In genomic region chr3:6083855-6084254, GRCm38 (mm10) we compare ENCODE assay signal across 28 mouse cellular contexts.
DNase-seq lines count a peak whose midpoint lies in the region; ATAC-seq and TF ChIP-seq lines count a peak whose summit lies in the region.
"Had no signal": no experiment of that assay in that cellular context is flagged by ENCODE, and none has a peak within 500 bp of the region (broad histone marks: within the 10 kb centered on the region; RNA-seq: fewer than 3 reads in every experiment).

No protein-coding gene starts in this region.

- H3K9ac ChIP-seq in embryonic facial prominence, embryonic 14.5 days (ENCODE audit: low read depth, low read length) = no peak overlapping the region
- H3K9ac ChIP-seq in midbrain, embryonic 12.5 days (replicated peaks) = no peak overlapping the region
- H3K9ac ChIP-seq in midbrain, postnatal 0 days (replicated peaks; ENCODE audit: low read length, poor library complexity, severe bottlenecking) = no peak overlapping the region
- H3K9ac ChIP-seq: embryonic facial prominence, embryonic 12.5 days; embryonic facial prominence, embryonic 15.5 days; forebrain, embryonic 12.5 days had no signal

- H3K4me3 ChIP-seq in embryonic facial prominence, embryonic 14.5 days (ENCODE audit: low read depth, low read length) = no peak overlapping the region
- H3K4me3 ChIP-seq in embryonic facial prominence, embryonic 10.5 days = no peak overlapping the region
- no peak overlapping the region for H3K4me3 ChIP-seq in midbrain, embryonic 12.5 days
- no peak overlapping the region for H3K4me3 ChIP-seq in midbrain, postnatal 0 days (ENCODE audit: low read depth, low read length)
- H3K4me3 ChIP-seq: embryonic facial prominence, embryonic 12.5 days; embryonic facial prominence, embryonic 15.5 days; erythroblast, embryonic 14.5 days; forebrain, embryonic 10.5 days; forebrain, embryonic 12.5 days had no signal

- H3K36me3 ChIP-seq in embryonic facial prominence, embryonic 14.5 days (ENCODE audit: control insufficient read depth, insufficient read depth, low read length) = no peaks in the 10 kb centered on the region
- no peaks in the 10 kb centered on the region for H3K36me3 ChIP-seq in embryonic facial prominence, embryonic 10.5 days (replicated peaks)
- H3K36me3 ChIP-seq in midbrain, embryonic 12.5 days = no peaks in the 10 kb centered on the region
- H3K36me3 ChIP-seq in midbrain, postnatal 0 days (ENCODE audit: insufficient read depth, low read length) = no peaks in the 10 kb centered on the region
- H3K36me3 ChIP-seq: embryonic facial prominence, embryonic 12.5 days; embryonic facial prominence, embryonic 15.5 days; forebrain, embryonic 10.5 days; forebrain, embryonic 12.5 days; G1E had no signal

- DNase-seq in embryonic facial prominence, embryonic 14.5 days (ENCODE audit: low spot score) = peak; percentile 19
- DNase-seq in embryonic facial prominence, embryonic 10.5 days (ENCODE audit: low spot score) = no peak
- DNase-seq in midbrain, postnatal 0 days (ENCODE audit: low spot score) = no peak
- peak; percentile 17 for DNase-seq in brain, embryonic 14.5 days (ENCODE audit: low read depth)
- DNase-seq: adrenal gland, adult 8-10 months; adrenal gland, postnatal 14 days; adrenal gland, postnatal 36 days; B cell, adult 2 months; cerebellum, adult 11 months; cerebellum, adult 18-20 months; cerebellum, adult 8-10 months; cerebellum, adult 9-11 months; cerebellum, postnatal 14 days; cerebellum, postnatal 36 days; embryo, embryonic 11 days had no signal

- no peak for TF ChIP-seq POLR2A in brain, embryonic 14.5 days (IDR thresholded peaks at IDR 0.05; ENCODE audit: borderline replicate concordance, extremely low read depth, insufficient read depth, insufficient read length, poor library complexity, severe bottlenecking)

- 0 out of 2 replicates have a peak, but pooled peaks cover 4% of the 10 kb centered on the region for H3K9me3 ChIP-seq in embryonic facial prominence, embryonic 14.5 days (ENCODE audit: control insufficient read depth, low read length)
- H3K9me3 ChIP-seq in embryonic facial prominence, embryonic 10.5 days = no peaks in the 10 kb centered on the region
- H3K9me3 ChIP-seq in midbrain, embryonic 12.5 days = no peaks in the 10 kb centered on the region
- H3K9me3 ChIP-seq in midbrain, postnatal 0 days (ENCODE audit: low read length) = no peaks in the 10 kb centered on the region
- H3K9me3 ChIP-seq: embryonic facial prominence, embryonic 12.5 days; embryonic facial prominence, embryonic 15.5 days; forebrain, embryonic 10.5 days; forebrain, embryonic 12.5 days; G1E had no signal

- ATAC-seq in embryonic facial prominence, embryonic 14.5 days (ENCODE audit: low read depth) = peak; percentile 62; the same call in 1 of the 2 replicates
- ATAC-seq in midbrain, embryonic 12.5 days (ENCODE audit: low FRiP score, low read depth) = peak; percentile 73
- no peak for ATAC-seq in midbrain, postnatal 0 days (ENCODE audit: low FRiP score)
- ATAC-seq: activated CD4-positive, CD25-positive, alpha-beta regulatory T cell, adult 4 months; CD4-positive, CD25-positive, alpha-beta regulatory T cell, adult 4 months; forebrain, embryonic 14.5 days; forebrain, embryonic 16.5 days; Patski had no signal

- 35% methylated on average over 1 of the region's 1 CpGs for WGBS in embryonic facial prominence, embryonic 14.5 days
- 63% methylated on average over 1 of the region's 1 CpGs for WGBS in embryonic facial prominence, embryonic 10.5 days
- 64% methylated on average over 1 of the region's 1 CpGs for WGBS in midbrain, embryonic 12.5 days
- 29% methylated on average over 1 of the region's 1 CpGs for WGBS in midbrain, postnatal 0 days

- no peak overlapping the region for H3K27ac ChIP-seq in embryonic facial prominence, embryonic 14.5 days (replicated peaks; ENCODE audit: low read depth, low read length)
- H3K27ac ChIP-seq in embryonic facial prominence, embryonic 10.5 days (replicated peaks) = no peak overlapping the region
- no peak overlapping the region for H3K27ac ChIP-seq in midbrain, embryonic 12.5 days (replicated peaks)
- H3K27ac ChIP-seq in midbrain, postnatal 0 days (ENCODE audit: low read depth, low read length) = no peak overlapping the region
- H3K27ac ChIP-seq: embryonic facial prominence, embryonic 12.5 days; embryonic facial prominence, embryonic 15.5 days; forebrain, embryonic 10.5 days; forebrain, embryonic 12.5 days had no signal

- H3K4me2 ChIP-seq in embryonic facial prominence, embryonic 14.5 days (ENCODE audit: low read depth, low read length) = no peak overlapping the region
- H3K4me2 ChIP-seq in midbrain, embryonic 12.5 days (replicated peaks) = no peak overlapping the region
- H3K4me2 ChIP-seq in midbrain, postnatal 0 days (ENCODE audit: low read depth, low read length, poor library complexity, severe bottlenecking) = no peak overlapping the region
- H3K4me2 ChIP-seq: embryonic facial prominence, embryonic 12.5 days; embryonic facial prominence, embryonic 15.5 days; forebrain, embryonic 12.5 days had no signal

- H3K4me1 ChIP-seq in embryonic facial prominence, embryonic 14.5 days (ENCODE audit: control insufficient read depth, insufficient read depth, low read length) = no peaks in the 10 kb centered on the region
- H3K4me1 ChIP-seq in embryonic facial prominence, embryonic 10.5 days = no peaks in the 10 kb centered on the region
- no peaks in the 10 kb centered on the region for H3K4me1 ChIP-seq in midbrain, embryonic 12.5 days
- no peaks in the 10 kb centered on the region for H3K4me1 ChIP-seq in midbrain, postnatal 0 days (ENCODE audit: insufficient read depth, low read length)
- H3K4me1 ChIP-seq: embryonic facial prominence, embryonic 12.5 days; embryonic facial prominence, embryonic 15.5 days; forebrain, embryonic 10.5 days; forebrain, embryonic 12.5 days had no signal

- no peaks in the 10 kb centered on the region for H3K27me3 ChIP-seq in embryonic facial prominence, embryonic 14.5 days (replicated peaks; ENCODE audit: control insufficient read depth, insufficient read depth, low read length)
- H3K27me3 ChIP-seq in embryonic facial prominence, embryonic 10.5 days (replicated peaks; ENCODE audit: low read depth, poor library complexity, severe bottlenecking) = no peaks in the 10 kb centered on the region
- H3K27me3 ChIP-seq in midbrain, embryonic 12.5 days = no peaks in the 10 kb centered on the region
- no peaks in the 10 kb centered on the region for H3K27me3 ChIP-seq in midbrain, postnatal 0 days (ENCODE audit: insufficient read depth, low read length)
- H3K27me3 ChIP-seq: CH12.LX; embryonic facial prominence, embryonic 12.5 days; embryonic facial prominence, embryonic 15.5 days; forebrain, embryonic 12.5 days; Patski had no signal

- TF ChIP-seq CTCF in midbrain, postnatal 0 days (IDR thresholded peaks at IDR 0.05) = no peak
- TF ChIP-seq CTCF in brain, embryonic 14.5 days (IDR thresholded peaks at IDR 0.05; ENCODE audit: borderline replicate concordance, extremely low read depth, insufficient read depth, insufficient read length) = no peak

Comparison
In these comparisons a context has a peak if more than half of its experiments do, and no peak if none do; other contexts are left out.
1. DNase-seq: peak in embryonic facial prominence, embryonic 14.5 days (single experiment) and brain, embryonic 14.5 days (single experiment); none in embryonic facial prominence, embryonic 10.5 days (single experiment) and midbrain, postnatal 0 days (single experiment).